ENCODE assay signal across 28 mouse cellular contexts in genomic region chr2:102256591-102257335, GRCm38 (mm10).
DNase-seq lines count a peak whose midpoint lies in the region; ATAC-seq and TF ChIP-seq lines count a peak whose summit lies in the region.
"Had no signal": no experiment of that assay in that cellular context is flagged by ENCODE, and none has a peak within 500 bp of the region (broad histone marks: within the 10 kb centered on the region; RNA-seq: fewer than 3 reads in every experiment).

No protein-coding gene starts in this region.

- peak overlapping the region; percentile 78; the same call in 1 of the 2 replicates for H3K27ac ChIP-seq in layer of hippocampus, adult 2 months
- H3K27ac ChIP-seq: embryonic facial prominence, embryonic 12.5 days; embryonic facial prominence, embryonic 15.5 days; forebrain, embryonic 12.5 days; heart, embryonic 15.5 days; hindbrain, embryonic 10.5 days; hindbrain, embryonic 13.5 days had no signal

- DNase-seq in frontal cortex, postnatal 25 days (ENCODE audit: low spot score in 2 of 2): no peak
- peak; percentile 41 to 47 for DNase-seq in layer of hippocampus, adult 2 months (ENCODE audit: low spot score in 2 of 2)
- DNase-seq in layer of hippocampus, adult 9-10 months (ENCODE audit: low spot score): no peak
- peak; percentile 33 for DNase-seq in right cerebral cortex, adult 18-20 months
- no peak for DNase-seq in right cerebral cortex, adult 2 months (ENCODE audit: low spot score in 2 of 2)
- peak; percentile 28 for DNase-seq in skeletal muscle tissue, adult 2 months (ENCODE audit: low read depth, low spot score)
- DNase-seq in adrenal gland, postnatal 36 days: no peak
- DNase-seq: adrenal gland, adult 8-10 months; adrenal gland, postnatal 25 days; cerebellum, adult 11 months; cerebellum, adult 9-11 months; cerebellum, postnatal 25 days; gastrocnemius, postnatal 10 days; gastrocnemius, postnatal 36 days; heart, adult 11 months; heart, postnatal 10 days; heart, postnatal 36 days had no signal

- TF ChIP-seq CTCF in layer of hippocampus, adult 2 months (conservative IDR thresholded peaks at IDR 0.05): no peak

- ATAC-seq in frontal cortex, adult (ENCODE audit: low TSS enrichment): peak; percentile 28; the same call in 1 of the 2 replicates
- ATAC-seq: activated CD4-positive, CD25-positive, alpha-beta regulatory T cell, adult 4 months; hindbrain, embryonic 16.5 days had no signal

- no peak overlapping the region for H3K4me3 ChIP-seq in layer of hippocampus, adult 2 months
- H3K4me3 ChIP-seq: embryonic facial prominence, embryonic 12.5 days; embryonic facial prominence, embryonic 15.5 days; erythroblast, embryonic 14.5 days; forebrain, embryonic 12.5 days; heart, embryonic 12.5 days; heart, embryonic 15.5 days; hindbrain, embryonic 10.5 days; hindbrain, embryonic 13.5 days had no signal

Comparison
In these comparisons a context has a peak if more than half of its experiments do, and no peak if none do; other contexts are left out.
1. DNase-seq: peak in layer of hippocampus, adult 2 months (2 of 2), right cerebral cortex, adult 18-20 months (single experiment) and skeletal muscle tissue, adult 2 months (single experiment); none in frontal cortex, postnatal 25 days (0 of 2), layer of hippocampus, adult 9-10 months (single experiment), right cerebral cortex, adult 2 months (0 of 2) and adrenal gland, postnatal 36 days (0 of 2).